Mouse (Mus musculus): Measurements from ENCODE around the gene Pelp1.

DNA sequence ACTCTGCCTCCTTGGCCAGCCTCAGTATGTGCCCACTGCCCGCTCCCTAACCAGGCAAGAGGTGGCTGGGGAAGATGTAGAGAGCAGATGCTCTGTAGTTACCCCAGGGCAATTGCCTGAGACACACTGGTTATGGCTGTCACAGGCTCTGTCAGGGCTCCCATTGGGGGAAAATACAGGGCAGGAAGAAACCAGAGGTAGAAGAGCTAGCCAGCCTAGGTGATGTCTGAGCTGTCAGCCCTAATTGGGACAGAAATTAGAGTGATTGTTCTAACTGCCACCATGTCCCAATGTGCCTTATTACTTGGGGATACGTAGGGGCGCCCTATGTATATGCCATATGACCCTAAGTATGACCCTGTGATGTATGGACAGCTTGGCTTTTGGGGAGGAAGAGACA, 24.1 kb upstream of the Pelp1 start:
- no peak for TF ChIP-seq HCFC1 (IDR thresholded peaks at IDR 0.05; ENCODE audit: borderline replicate concordance, insufficient read depth, low read length)
- TF ChIP-seq ZNF384 (IDR thresholded peaks at IDR 0.05; ENCODE audit: low read depth, low read length), result no peak
- TF ChIP-seq ZC3H11A (IDR thresholded peaks at IDR 0.05; ENCODE audit: borderline replicate concordance, low read depth, low read length), result no peak
- TF ChIP-seq CHD2 (IDR thresholded peaks at IDR 0.05; ENCODE audit: low read depth, low read length), result no peak
